Mouse (Mus musculus) ES-E14 (cell line): ENCODE measurements around the gene Spon1.

Experiments
- ZC3H11A ChIP-seq: IDR thresholded peaks from 2 replicates; pipeline ENCODE4 v1.6.1; 2012; ENCODE audit warnings: low read depth, mild to moderate bottlenecking, inconsistent platforms, low read length, borderline replicate concordance
- ZNF384 ChIP-seq: IDR thresholded peaks from 2 replicates; pipeline ENCODE4 v1.6.1; 2012; ENCODE audit warnings: low read depth, low read length, inconsistent platforms

DNA sequence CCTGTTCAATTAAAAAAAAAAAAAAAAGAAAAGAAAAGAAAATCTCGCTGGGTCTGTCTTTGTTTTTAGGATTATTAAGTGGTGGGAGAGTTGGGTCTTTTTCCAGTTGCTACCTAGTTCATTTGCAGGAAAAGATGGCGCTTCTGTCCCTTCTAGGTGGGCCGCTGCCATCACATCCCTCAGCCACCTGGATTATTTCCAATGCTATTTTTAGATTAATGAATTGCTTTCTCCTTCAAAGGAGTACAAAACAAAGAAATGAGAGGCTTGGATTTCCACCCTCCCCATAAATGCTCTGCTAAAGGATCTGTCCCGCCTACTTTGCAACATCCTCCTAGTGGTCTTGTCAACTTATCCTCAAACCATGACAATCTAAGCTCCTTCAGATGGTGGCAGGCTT is 275.6 kb downstream of the Spon1 start:
- TF ChIP-seq ZC3H11A (no peak), ZNF384 (no peak)
